Mouse (Mus musculus) embryo, embryonic 11 days (tissue): ENCODE data around the gene Gtf2h2.
"Not testable (repeated sequence)": the region's sequence is repeated elsewhere in the genome, so short reads cannot be mapped to it uniquely, and the experiment has no call there.

Experiments
- DNase-seq: peaks from one replicate; pipeline ENCODE4 v3.0.0-alpha.2; 2015

The Gtf2h2 gene

GRCm38 (mm10) chr13:100483610-100484009 lies 8.8 kb downstream of the Gtf2h2 start:
- no peak for DNase-seq

GRCm38 (mm10) chr13:100463527-100464222 lies 28.7 kb downstream of the Gtf2h2 start:
- no peak for DNase-seq

GRCm38 (mm10) chr13:100461336-100461735 lies 31.0 kb downstream of the Gtf2h2 start:
- DNase-seq: no peak

- not testable (repeated sequence) for DNase-seq
Observed at GRCm38 (mm10) chr13:100452415-100453127, 39.8 kb downstream of the Gtf2h2 start, which contains the start of gene Naip1. Naip1 (minus strand) TSS chr13:100452869.

- no peak for DNase-seq
Observed at GRCm38 (mm10) chr13:100449495-100449894, 42.9 kb downstream of the Gtf2h2 start.

GRCm38 (mm10) chr13:100440116-100440515 lies 52.3 kb downstream of the Gtf2h2 start:
- no peak for DNase-seq

- DNase-seq: no peak
Observed at GRCm38 (mm10) chr13:100438701-100439100, 53.7 kb downstream of the Gtf2h2 start.

- DNase-seq: no peak
Observed at GRCm38 (mm10) chr13:100437322-100437825, 55.0 kb downstream of the Gtf2h2 start.

- DNase-seq: not testable (repeated sequence)
Observed at GRCm38 (mm10) chr13:100436556-100437163, 55.7 kb downstream of the Gtf2h2 start.

- not testable (repeated sequence) for DNase-seq
Observed at GRCm38 (mm10) chr13:100419958-100420357, 72.4 kb downstream of the Gtf2h2 start.

GRCm38 (mm10) chr13:100414428-100414827 lies 78.0 kb downstream of the Gtf2h2 start:
- no peak for DNase-seq
